Mouse (Mus musculus) stomach, postnatal 0 days (tissue): ENCODE results near the gene B230118H07Rik.

Experiments used
- CTCF ChIP-seq: IDR thresholded peaks from 2 replicates; pipeline ENCODE4 v1.5.1; 2016; ENCODE audit warnings: antibody characterized with exemption, low read depth, mild to moderate bottlenecking, moderate library complexity
- EP300 ChIP-seq: optimal IDR thresholded peaks from 2 replicates; pipeline ENCODE3; 2016; ENCODE audit warnings: antibody characterized with exemption

DNA sequence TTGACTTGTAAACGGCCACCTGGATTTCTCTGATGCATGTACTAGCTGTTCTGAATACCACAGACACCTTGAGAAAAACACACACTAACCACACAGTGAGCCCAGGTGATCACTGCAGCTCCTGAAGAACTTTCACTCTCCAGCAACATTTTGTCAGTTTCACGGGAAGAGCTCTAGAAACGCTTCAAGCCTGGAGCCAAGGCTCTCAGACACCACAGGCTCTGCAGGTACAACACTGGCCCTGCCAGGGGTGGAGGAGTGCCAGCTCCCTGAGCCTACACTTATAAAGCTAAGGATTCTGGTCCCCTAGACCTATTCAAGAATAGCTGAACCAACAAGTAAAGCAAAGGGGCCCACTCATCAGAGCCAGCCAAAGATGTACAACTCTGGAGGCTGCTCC, 67.9 kb downstream of the B230118H07Rik start:
- TF ChIP-seq CTCF (no peak), EP300 (no peak)
